Mouse (Mus musculus): ENCODE data around the gene Clca3a1. TPM values are rescaled to one million over a fixed set of nuclear protein-coding genes. Genes with fewer than 3 reads are reported as not detected.
"Not testable (repeated sequence)": the region's sequence is repeated elsewhere in the genome, so short reads cannot be mapped to it uniquely, and the experiment has no call there.

Gene Clca3a1
- polyA plus RNA-seq, 1 experiment = 0.33 TPM

- TF ChIP-seq POLR2A (IDR thresholded peaks at IDR 0.05; ENCODE audit: extremely low read depth, insufficient read depth, low read length) = no peak
- TF ChIP-seq CTCF (IDR thresholded peaks at IDR 0.05; ENCODE audit: extremely low read depth, insufficient read depth, low read length) = peak; percentile 40
- Histone ChIP-seq H3K27ac (ENCODE audit: insufficient read depth, low read length) (no peak overlapping the region), H3K4me3 (ENCODE audit: insufficient read depth, low read length) (no peak overlapping the region), H3K4me1 (ENCODE audit: control insufficient read depth, insufficient read depth, low read length) (no peaks in the 10 kb centered on the region)
These were observed 7.7 kb downstream of the Clca3a1 start for GRCm38 (mm10) chr3:144753120-144753519.

DNA sequence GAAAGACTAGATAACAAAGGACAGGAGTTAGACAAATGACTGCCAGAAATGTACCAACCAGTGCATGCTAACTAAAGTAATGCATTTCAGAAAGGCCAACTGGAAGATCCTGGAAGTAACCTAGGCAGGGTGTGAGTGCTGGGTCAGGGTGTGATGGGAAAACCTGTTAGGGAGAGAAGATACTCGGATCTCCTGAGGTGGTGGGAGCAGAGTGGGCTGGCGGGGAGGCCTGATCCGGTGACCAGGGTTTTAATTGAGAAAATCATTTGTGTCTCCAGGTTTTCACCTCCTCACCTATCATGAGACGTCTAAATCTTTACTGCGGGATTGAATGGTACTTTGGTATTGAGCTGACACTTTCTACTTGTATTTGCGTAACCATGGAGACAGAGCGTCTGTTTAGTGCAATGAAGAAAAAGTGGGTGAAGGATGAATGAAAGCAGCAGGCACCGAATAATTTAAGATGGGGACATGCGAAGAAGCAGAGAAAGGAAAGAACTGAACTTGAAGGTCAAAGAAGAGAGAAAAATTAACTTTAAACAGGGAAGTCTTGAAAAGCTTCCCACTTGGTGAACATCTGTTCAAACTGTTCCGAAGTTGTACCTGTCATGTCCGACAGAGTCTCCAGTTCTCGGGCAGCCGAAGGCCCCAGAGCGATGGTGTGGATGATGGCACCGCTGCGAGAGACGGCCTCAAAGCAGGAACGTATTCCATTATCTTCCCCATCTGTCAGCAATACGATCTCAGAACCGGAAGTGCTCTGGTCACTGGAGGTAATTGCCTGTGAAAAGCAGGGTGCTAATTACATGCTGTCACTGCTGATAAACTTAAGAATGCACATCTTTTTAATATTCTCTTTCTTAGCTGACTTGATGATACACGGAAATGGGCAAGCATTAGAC is 11.5 kb downstream of the Clca3a1 start:
- not testable (repeated sequence) for H3K27ac ChIP-seq (ENCODE audit: insufficient read depth, low read length); H3K4me3 ChIP-seq (ENCODE audit: insufficient read depth, low read length); H3K4me1 ChIP-seq (ENCODE audit: control insufficient read depth, insufficient read depth, low read length)

DNA sequence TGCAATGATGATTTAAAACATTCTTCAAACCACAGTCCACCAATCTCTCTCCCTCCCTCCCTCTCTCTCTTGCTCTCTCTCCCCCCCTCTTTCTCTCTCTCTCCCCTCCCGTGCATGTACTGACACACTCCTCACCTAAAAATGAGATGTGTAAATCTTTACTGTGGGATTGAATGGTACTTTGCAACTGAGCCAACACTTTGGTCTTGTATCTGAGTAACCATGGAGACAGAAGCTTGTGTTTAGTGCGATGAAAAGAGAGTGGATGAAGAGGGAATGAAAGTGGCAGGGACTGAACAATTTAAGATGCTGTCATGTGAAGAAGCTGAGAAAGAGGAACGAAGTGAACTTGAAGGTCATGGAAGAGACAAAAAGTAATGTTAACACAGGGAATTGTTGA is 13.1 kb downstream of the Clca3a1 start:
- H3K4me1 ChIP-seq (ENCODE audit: control insufficient read depth, insufficient read depth, low read length); H3K27ac ChIP-seq (ENCODE audit: insufficient read depth, low read length); H3K4me3 ChIP-seq (ENCODE audit: insufficient read depth, low read length): not testable (repeated sequence)

DNA sequence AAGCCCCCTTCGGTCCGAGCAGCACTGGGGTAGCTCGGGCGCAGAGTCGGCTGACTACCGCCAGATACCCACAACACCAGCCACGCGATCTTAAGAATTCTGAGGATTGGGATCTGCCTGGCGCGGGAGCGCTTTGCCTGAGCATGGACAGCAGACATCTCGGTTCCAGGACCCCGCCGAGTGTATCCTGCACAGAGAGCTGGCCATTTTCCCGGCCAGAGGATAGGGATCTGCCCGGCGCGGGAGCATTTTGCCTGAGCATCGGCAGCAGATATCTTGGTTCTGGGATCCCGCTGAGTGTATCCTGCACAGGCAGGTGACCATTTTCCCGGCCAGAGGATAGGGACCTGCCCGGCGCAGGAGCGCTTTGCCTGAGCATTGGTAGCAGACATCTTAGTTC is 22.4 kb downstream of the Clca3a1 start:
- H3K27ac ChIP-seq (ENCODE audit: insufficient read depth, low read length); H3K4me3 ChIP-seq (ENCODE audit: insufficient read depth, low read length); H3K4me1 ChIP-seq (ENCODE audit: control insufficient read depth, insufficient read depth, low read length): not testable (repeated sequence)

DNA sequence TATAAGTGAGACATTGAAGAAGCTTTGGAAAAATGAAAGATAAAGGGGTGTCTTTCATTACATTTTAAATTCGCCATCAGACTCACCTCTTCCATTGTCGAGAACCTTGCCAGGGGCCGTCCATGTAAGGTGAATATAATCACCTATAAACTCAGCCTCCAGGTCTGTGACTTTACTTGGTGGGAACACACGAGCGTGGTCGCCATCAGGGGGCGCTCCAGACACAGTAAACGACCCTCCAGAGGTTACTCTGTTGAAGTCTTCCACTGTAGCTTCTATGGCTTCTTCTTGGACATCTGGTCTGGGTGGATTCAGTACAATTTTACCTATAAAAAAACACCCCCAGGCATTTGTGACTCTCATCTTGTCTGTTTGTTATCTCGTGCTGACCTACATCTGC is 23.9 kb downstream of the Clca3a1 start:
- Histone ChIP-seq H3K4me1 (ENCODE audit: control insufficient read depth, insufficient read depth, low read length) (no peaks in the 10 kb centered on the region), H3K27ac (ENCODE audit: insufficient read depth, low read length) (no peak overlapping the region), H3K4me3 (ENCODE audit: insufficient read depth, low read length) (no peak overlapping the region)
- TF ChIP-seq POLR2A (IDR thresholded peaks at IDR 0.05; ENCODE audit: extremely low read depth, insufficient read depth, low read length) = no peak
- peak; percentile 32 for TF ChIP-seq CTCF (IDR thresholded peaks at IDR 0.05; ENCODE audit: extremely low read depth, insufficient read depth, low read length)

DNA sequence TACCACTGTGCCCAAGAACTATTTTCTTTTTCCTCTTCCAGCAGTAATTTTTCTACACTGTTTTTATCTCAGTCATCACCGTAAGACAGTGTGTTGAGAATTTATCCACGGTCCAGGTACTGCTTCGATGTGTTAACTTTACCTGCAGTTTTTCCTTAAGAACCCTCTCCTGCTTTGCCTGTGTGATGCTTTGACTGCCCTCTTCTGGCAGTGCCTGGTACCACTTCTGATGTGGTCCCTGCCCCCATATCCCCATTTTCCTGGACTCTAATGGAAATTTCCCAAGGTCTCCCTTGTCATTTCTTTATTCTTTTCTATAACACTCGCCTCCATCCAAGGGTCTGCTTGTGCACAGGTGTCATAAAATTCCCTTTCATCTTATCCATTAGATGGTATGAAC is 37.3 kb downstream of the Clca3a1 start:
- no peak for TF ChIP-seq POLR2A (IDR thresholded peaks at IDR 0.05; ENCODE audit: extremely low read depth, insufficient read depth, low read length)
- TF ChIP-seq CTCF (IDR thresholded peaks at IDR 0.05; ENCODE audit: extremely low read depth, insufficient read depth, low read length) = peak; percentile 71
- Histone ChIP-seq H3K4me3 (ENCODE audit: insufficient read depth, low read length) (no peak overlapping the region), H3K27ac (ENCODE audit: insufficient read depth, low read length) (no peak overlapping the region), H3K4me1 (ENCODE audit: control insufficient read depth, insufficient read depth, low read length) (peaks cover 3% of the 10 kb centered on the region)

DNA sequence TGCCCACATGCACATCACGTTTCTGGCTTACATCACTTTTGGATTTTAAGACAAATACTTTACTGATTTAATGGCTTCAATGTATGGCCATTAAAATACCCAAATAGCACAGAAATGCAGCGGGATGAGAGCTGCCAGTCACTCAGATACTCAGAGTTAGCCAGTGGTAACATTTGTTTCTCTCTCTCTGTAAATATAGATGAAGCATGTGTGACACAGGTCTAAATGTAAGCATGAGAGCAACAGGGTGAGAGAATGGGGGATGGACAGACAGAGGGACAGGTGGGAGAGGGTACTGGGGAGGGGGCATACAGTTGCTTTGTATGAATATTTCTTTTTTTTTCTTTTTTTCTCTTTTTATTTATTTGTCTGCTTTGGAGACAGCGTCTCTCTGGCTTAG is 38.2 kb downstream of the Clca3a1 start:
- H3K4me1 ChIP-seq (ENCODE audit: control insufficient read depth, insufficient read depth, low read length); H3K4me3 ChIP-seq (ENCODE audit: insufficient read depth, low read length); H3K27ac ChIP-seq (ENCODE audit: insufficient read depth, low read length): not testable (repeated sequence)

DNA sequence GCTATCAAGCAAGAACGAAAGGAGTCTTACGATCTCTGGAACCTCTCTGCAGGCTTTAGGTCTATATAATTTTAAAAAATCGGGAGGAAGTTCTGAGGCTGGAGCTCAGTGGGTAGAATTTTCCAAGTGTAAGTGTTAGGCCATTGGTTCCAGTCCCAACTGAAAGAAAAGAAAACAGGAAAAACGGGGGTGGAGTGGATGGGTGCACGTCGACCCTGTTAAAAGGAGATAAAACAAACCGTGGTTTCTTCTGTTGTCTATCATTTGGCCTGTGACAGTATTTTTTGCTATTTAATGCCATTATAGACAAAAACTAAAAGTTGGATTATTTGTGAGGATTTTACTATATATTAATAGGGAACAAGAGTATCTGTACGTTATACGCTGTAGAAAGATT is 38.9 kb downstream of the Clca3a1 start:
- Histone ChIP-seq H3K4me3 (ENCODE audit: insufficient read depth, low read length) (no peak overlapping the region), H3K27ac (ENCODE audit: insufficient read depth, low read length) (no peak overlapping the region), H3K4me1 (ENCODE audit: control insufficient read depth, insufficient read depth, low read length) (peaks cover 3% of the 10 kb centered on the region)
- TF ChIP-seq POLR2A (IDR thresholded peaks at IDR 0.05; ENCODE audit: extremely low read depth, insufficient read depth, low read length) (no peak), CTCF (IDR thresholded peaks at IDR 0.05; ENCODE audit: extremely low read depth, insufficient read depth, low read length) (no peak)

DNA sequence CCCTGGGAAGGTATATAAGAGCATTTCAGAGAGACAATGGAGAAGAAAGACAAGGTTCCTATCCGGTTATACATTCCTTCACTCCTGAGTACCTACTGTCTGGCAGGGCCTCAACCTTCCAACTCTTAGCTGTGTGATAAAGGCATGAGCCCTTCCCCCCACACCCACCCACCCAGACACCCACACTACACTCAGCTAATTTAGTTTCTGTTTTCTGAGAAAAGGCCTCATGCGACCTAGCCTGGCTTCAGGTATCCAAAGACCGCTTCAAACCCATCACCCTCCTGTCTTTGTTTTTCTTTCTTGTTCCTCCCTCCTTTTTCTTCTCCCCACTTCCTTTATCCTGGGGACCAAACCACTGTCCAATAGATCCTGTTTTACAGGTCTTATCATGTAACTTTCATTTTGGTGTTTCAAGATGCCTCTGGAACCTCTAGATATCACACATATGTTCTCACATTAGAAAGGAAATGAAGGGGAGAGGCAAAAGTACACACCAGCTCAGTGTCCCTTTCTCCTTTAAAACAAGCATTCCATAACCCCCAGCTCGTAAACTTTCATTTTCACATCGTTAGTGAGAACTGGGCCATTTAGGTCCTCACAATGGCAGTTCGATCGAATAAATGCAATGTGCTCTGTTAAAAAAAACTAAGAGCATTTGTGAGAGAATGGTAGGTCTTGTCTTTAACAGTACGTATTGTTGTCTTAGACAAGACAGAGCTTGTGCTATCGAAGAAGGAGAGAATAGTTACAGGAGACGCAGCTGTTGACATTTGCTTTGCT is 39.5 kb downstream of the Clca3a1 start:
- TF ChIP-seq CTCF (IDR thresholded peaks at IDR 0.05; ENCODE audit: extremely low read depth, insufficient read depth, low read length) (no peak), POLR2A (IDR thresholded peaks at IDR 0.05; ENCODE audit: extremely low read depth, insufficient read depth, low read length) (no peak)
- Histone ChIP-seq H3K27ac (ENCODE audit: insufficient read depth, low read length) (peak overlapping the region; percentile 83), H3K4me1 (ENCODE audit: control insufficient read depth, insufficient read depth, low read length) (peaks cover 3% of the 10 kb centered on the region), H3K4me3 (ENCODE audit: insufficient read depth, low read length) (peak overlapping the region; percentile 98)

DNA sequence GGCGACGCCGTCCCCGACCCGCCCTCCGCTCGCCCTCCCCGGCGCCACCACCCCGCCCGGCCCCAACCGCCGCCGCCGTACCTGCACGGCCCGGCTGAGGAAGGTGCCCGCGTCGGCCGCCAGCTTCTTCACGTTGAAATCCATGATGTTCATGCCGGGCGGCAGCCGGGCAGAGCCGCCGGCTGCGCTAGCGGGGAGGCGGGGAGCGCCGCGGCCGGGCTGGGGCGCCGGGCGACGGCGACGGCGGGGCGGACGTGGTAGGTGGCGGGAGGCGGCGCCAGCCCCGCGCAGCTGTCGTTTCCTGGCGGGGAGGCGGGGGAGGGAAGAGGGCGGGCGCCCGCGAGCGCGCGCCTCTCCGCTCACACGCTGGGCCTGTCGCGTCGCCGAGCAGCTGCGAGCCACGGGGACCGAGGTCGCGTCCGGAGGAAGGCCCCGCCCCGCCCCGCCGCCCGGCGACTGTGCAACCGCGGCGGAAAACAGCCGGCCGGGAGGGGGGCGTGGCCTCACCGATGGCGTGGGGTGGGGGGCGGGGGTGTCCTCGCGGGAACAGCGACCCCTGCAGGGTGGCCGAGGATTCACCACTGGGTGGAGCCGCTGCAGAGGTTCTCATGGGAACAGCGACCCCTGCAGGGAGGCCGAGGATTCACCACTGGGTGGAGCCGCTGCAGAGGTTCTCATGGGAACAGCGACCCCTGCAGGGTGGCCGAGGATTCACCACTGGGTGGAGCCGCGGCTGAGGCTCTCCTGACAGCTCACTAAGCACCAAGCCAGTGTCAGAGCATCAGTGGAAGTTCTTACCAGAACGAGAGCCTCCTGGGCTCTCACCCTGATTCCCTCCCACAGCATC is 40.7 kb downstream of the Clca3a1 start, which contains the start of gene Sh3glb1:
Gene Sh3glb1, minus strand, starts transcription at position 435 of the 847 bp plus-strand sequence.
- Histone ChIP-seq H3K4me1 (ENCODE audit: control insufficient read depth, insufficient read depth, low read length) (peaks cover 8% of the 10 kb centered on the region), H3K4me3 (ENCODE audit: insufficient read depth, low read length) (peak within 1 kb of the TSS; percentile 98), H3K27ac (ENCODE audit: insufficient read depth, low read length) (peak within 1 kb of the TSS; percentile 98)
- TF ChIP-seq CTCF (IDR thresholded peaks at IDR 0.05; ENCODE audit: extremely low read depth, insufficient read depth, low read length) (peak; percentile 93), POLR2A (IDR thresholded peaks at IDR 0.05; ENCODE audit: extremely low read depth, insufficient read depth, low read length) (peak; percentile 66)
